Mouse (Mus musculus) stomach, embryonic 16.5 days (tissue): ENCODE results near the gene Sctr. TPM values are rescaled to one million over a fixed set of nuclear protein-coding genes. Genes with fewer than 3 reads are reported as not detected.
A peak's percentile ranks its signal among the peaks of the same experiment; 100 is the strongest.

Source experiments
- ATAC-seq: fragments of 200-750 bp; cut with Nextera tagmentation; 2 replicates; pipeline ENCODE4 v1.8.0; 2017; ENCODE audit warnings: moderate number of reproducible peaks, moderate TSS enrichment; ENCODE audit not compliant: insufficient read depth, low FRiP score
- H3K27ac ChIP-seq: fragments of 300-500 bp; sonication (generic); 2 replicates; pipeline ENCODE4 v1.5.1; 2014; ENCODE audit warnings: low read length
- H3K27me3 ChIP-seq: fragments of 300-500 bp; sonication (generic); 2 replicates; pipeline ENCODE4 v1.6.1; 2014; ENCODE audit warnings: low read length, control low read depth, mixed read lengths; ENCODE audit not compliant: control insufficient read depth, insufficient read depth
- H3K36me3 ChIP-seq: fragments of 300-500 bp; sonication (generic); 2 replicates; pipeline ENCODE4 v1.6.1; 2014; ENCODE audit warnings: low read length; ENCODE audit not compliant: control insufficient read depth, insufficient read depth
- H3K4me1 ChIP-seq: fragments of 300-500 bp; sonication (generic); 2 replicates; pipeline ENCODE4 v1.6.1; 2014; ENCODE audit warnings: low read length, control low read depth, mixed read lengths; ENCODE audit not compliant: control insufficient read depth, insufficient read depth
- H3K4me2 ChIP-seq: fragments of 300-500 bp; sonication (generic); 2 replicates; pipeline ENCODE4 v1.6.1; 2014; ENCODE audit warnings: low read depth, low read length, mixed read lengths
- H3K4me3 ChIP-seq: fragments of 300-500 bp; sonication (generic); replicated peaks from 2 replicates; pipeline ENCODE4 v1.5.1; 2014; ENCODE audit warnings: mild to moderate bottlenecking, low read length
- H3K9ac ChIP-seq: fragments of 300-500 bp; sonication (generic); 2 replicates; pipeline ENCODE4 v1.6.1; 2014; ENCODE audit warnings: low read length
- H3K9me3 ChIP-seq: fragments of 300-500 bp; sonication (generic); replicated peaks from 2 replicates; pipeline ENCODE4 v1.6.1; 2016; ENCODE audit warnings: low read length, control low read depth; ENCODE audit not compliant: control insufficient read depth
- WGBS: fragments of 180-500 bp; shearing (Covaris S2); extraction: QIAGEN DNeasy Blood & Tissue Kit; methylation state at CpG from one replicate; pipeline ENCODE4 v1.1.7; 2014; 5-methylcytosine and 5-hydroxymethylcytosine counted together
- polyA plus RNA-seq: library from polyadenylated mRNA; unstranded; fragments of >200 nt; fragmentation: Nextera tagmentation; extraction: Ambion mirVana; gene quantifications from 2 replicates; pipeline ENCODE4 v1.2.1, GENCODE M21; 2015

Gene Sctr
- polyA plus RNA-seq: 1.1 and 1.7 TPM in 2 replicates

DNA sequence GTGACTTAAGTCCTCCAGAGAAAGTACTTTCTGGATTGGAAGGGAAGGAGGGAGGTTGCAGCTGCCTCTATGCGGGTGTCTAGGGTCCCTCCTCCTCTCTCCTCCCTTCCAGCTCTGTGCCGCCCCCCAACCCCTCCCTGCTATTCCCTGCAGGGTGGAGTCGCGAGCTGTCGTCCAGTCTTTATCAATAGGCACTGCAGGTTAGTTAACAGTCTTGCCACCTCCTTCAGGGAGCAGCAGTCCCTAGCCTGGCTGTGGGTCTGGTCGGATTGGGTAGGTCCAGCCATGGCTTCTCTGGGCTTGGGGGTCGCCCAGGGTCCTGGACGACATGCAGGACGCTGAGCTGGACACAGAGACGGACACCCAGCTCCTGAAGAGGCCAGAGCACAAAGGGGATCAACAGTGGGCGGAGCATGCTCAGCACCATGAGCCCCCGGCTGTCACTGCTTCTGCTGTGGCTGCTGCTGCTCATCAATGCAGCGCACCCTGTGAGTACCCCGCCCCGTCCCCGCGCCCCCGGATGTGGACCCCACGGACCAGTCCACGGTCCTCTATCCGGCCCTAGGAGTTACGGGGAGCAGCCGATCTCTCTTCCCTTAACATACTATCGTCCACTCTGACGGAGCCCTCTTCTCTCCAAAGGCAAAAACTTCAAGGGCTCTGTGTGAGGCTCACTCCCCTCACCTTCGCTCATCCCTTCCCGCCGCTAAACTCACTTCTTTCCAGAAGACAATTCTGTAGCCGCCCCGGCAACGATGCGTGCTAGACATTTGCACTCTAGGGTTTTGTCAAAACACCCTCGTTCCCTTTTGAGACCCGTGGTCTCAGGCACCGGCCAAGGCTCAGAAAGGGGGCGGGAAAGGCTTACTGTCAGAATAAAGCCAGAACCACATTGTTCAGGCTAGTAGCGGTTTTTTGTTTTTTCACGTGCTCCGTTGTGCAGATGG lies at the start of gene Sctr:
Sctr (plus strand) TSS at position 51 of the 947 bp plus-strand sequence.
- Histone ChIP-seq H3K4me3 (peak within 1 kb of the TSS; percentile 39), H3K27ac (no peak within 1 kb of the TSS), H3K4me1 (0 out of 2 replicates have a peak, but pooled peaks cover 12% of the 10 kb centered on the region), H3K27me3 (0 out of 2 replicates have a peak, but pooled peaks cover 3% of the 10 kb centered on the region), H3K9me3 (no peaks in the 10 kb centered on the region), H3K4me2 (peak within 1 kb of the TSS; percentile 66), H3K9ac (peak within 1 kb of the TSS; percentile 46), H3K36me3 (no peaks in the 10 kb centered on the region)
- WGBS: 2% methylated on average over 39 of the region's 39 CpGs
- peak; percentile 64; the same call in 1 of the 2 replicates for ATAC-seq

DNA sequence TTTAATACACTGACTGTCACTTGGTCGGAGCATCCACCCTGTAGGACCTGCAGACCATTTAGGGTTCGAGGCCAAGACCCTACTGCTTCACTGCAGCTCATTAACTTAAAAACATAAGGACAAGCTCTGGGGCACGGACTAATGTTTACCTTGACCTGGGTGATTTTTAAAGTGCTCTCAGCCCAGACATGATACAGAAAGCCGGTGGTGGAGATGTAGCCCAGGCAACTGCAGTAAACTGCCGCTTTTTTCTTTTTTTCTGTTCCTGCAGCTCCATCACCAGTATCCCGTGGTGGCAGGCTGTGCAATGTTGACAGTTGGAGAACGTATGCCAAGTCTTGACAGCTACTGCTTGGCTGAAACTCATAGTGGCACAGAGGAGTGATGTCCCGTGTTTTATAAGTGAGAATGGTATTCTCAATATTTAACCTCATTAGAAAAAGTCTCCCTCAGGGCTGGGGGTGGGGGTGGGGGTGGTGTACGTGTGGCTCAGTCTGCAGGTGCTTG lies 48.9 kb upstream of the Sctr start:
- 33% methylated on average over 9 of the region's 9 CpGs for WGBS
- Histone ChIP-seq H3K27ac (no peak overlapping the region), H3K4me3 (no peak overlapping the region), H3K36me3 (no peaks in the 10 kb centered on the region), H3K4me2 (no peak overlapping the region), H3K27me3 (no peaks in the 10 kb centered on the region), H3K9me3 (no peaks in the 10 kb centered on the region), H3K9ac (no peak overlapping the region), H3K4me1 (peaks cover 3% of the 10 kb centered on the region; the same call in 1 of the 2 replicates)
- ATAC-seq: peak; percentile 25; the same call in 1 of the 2 replicates

- no peaks in the 10 kb centered on the region for H3K9me3 ChIP-seq
- H3K4me1 ChIP-seq: peaks cover 3% of the 10 kb centered on the region; the same call in 1 of the 2 replicates
- no peak overlapping the region for H3K4me3 ChIP-seq
- no peak overlapping the region for H3K4me2 ChIP-seq
- H3K27ac ChIP-seq: no peak overlapping the region
- H3K36me3 ChIP-seq: no peaks in the 10 kb centered on the region
- H3K27me3 ChIP-seq: no peaks in the 10 kb centered on the region
- no peak overlapping the region for H3K9ac ChIP-seq
- ATAC-seq: no peak
- WGBS: 87% methylated on average over 4 of the region's 4 CpGs
These were observed 47.2 kb upstream of the Sctr start for GRCm38 (mm10) chr1:119959464-119959863.

DNA sequence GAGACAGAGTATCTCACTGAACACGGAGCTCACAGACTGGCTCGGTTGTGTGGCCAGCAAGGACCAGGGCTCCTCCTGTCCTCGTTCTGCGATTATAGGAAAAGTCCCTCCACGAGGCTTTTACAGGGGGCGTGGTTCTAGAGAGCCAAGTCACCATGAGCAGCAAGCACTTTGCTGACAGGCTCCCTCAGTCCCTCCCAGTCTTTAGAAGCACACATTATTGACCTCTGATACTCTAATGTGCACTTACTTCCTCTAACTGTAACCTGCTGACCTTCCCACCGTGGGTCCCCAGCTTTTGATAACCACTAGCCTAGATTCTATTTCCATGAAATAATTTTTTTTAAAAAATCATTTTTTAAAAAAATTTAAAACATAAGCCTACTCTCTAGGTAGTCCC lies 46.8 kb upstream of the Sctr start:
- no peak for ATAC-seq
- Histone ChIP-seq H3K27ac (no peak overlapping the region), H3K4me2 (no peak overlapping the region), H3K4me3 (no peak overlapping the region), H3K9ac (no peak overlapping the region), H3K27me3 (no peaks in the 10 kb centered on the region), H3K9me3 (no peaks in the 10 kb centered on the region), H3K4me1 (peaks cover 3% of the 10 kb centered on the region; the same call in 1 of the 2 replicates), H3K36me3 (no peaks in the 10 kb centered on the region)
- WGBS: 45% methylated on average over 7 of the region's 7 CpGs

DNA sequence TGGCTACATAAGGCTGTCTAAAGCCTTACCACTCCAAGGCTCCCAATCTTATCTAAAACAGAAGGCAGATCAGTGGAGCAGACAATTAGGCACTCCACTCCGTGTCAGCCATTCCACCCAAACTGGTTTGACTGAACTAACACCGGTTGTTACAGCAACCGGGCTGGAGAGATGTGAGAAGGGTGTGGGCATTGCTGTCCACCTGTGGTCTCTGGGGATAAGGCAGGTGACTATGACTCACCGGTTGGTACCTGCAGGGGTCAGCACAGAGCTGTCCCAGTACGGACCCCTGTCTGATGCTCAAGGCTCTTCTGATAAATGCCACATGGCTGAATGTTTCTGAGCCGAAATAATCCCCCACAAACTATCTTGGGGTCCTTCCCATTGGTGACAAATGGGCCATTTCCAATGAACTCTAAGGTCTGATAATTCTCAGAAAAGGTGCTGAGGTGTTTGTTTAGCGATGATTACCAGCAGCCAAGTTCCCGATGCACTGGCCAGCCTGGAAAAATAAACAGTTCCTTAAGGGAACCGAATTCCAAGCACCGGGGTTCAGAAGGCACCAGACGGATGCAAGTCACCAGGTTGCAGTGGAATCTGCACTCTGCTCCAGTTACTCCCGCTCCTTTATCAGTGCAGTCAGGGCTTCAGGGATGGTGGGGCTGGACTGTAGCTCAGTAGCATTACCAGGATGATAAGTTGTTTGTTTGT lies 40.7 kb upstream of the Sctr start:
- Histone ChIP-seq H3K4me1 (no peaks in the 10 kb centered on the region), H3K27me3 (no peaks in the 10 kb centered on the region), H3K4me2 (no peak overlapping the region), H3K9ac (no peak overlapping the region), H3K36me3 (no peaks in the 10 kb centered on the region), H3K27ac (no peak overlapping the region), H3K9me3 (no peaks in the 10 kb centered on the region), H3K4me3 (no peak overlapping the region)
- WGBS: 26% methylated on average over 12 of the region's 12 CpGs
- peak; percentile 70; the same call in 1 of the 2 replicates for ATAC-seq

DNA sequence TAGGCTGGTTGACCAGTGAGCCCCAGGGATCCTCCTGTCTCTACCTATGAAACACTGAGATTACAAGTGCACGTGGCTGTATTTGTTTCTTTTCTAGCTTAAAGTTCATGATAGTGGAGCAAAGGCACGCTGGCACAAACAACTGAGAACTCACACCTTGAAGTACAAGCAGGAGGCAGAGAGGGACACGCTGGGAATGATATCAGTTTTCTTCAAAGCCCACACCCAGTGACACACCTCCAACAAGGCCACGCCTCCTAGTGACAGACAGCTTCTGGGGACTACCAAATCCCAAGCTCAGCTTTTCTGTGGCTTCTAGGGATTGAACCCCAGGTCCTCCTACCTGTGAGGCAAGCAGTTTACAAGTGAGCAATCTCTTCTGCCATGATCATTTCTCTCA lies 33.6 kb upstream of the Sctr start:
- Histone ChIP-seq H3K4me3 (no peak overlapping the region), H3K4me2 (no peak overlapping the region), H3K4me1 (no peaks in the 10 kb centered on the region), H3K9me3 (no peaks in the 10 kb centered on the region), H3K27ac (no peak overlapping the region), H3K27me3 (no peaks in the 10 kb centered on the region), H3K36me3 (no peaks in the 10 kb centered on the region), H3K9ac (no peak overlapping the region)
- no peak for ATAC-seq
- 25% methylated on average over 4 of the region's 4 CpGs for WGBS

GRCm38 (mm10) chr1:119975141-119975540 lies 31.6 kb upstream of the Sctr start:
- WGBS: 42% methylated on average over 4 of the region's 4 CpGs

GRCm38 (mm10) chr1:119986555-119986954 lies 20.1 kb upstream of the Sctr start:
- ATAC-seq: no peak
- Histone ChIP-seq H3K4me1 (no peaks in the 10 kb centered on the region), H3K4me3 (no peak overlapping the region), H3K4me2 (no peak overlapping the region), H3K27me3 (no peaks in the 10 kb centered on the region), H3K9ac (no peak overlapping the region), H3K9me3 (no peaks in the 10 kb centered on the region), H3K27ac (no peak overlapping the region), H3K36me3 (no peaks in the 10 kb centered on the region)
- 89% methylated on average over 5 of the region's 5 CpGs for WGBS

More at GRCm38 (mm10) chr1:119975141-119975540, 31.6 kb upstream of the Sctr start:
- H3K27ac ChIP-seq: no peak overlapping the region
- H3K4me3 ChIP-seq: no peak overlapping the region
- H3K4me2 ChIP-seq: no peak overlapping the region
- H3K4me1 ChIP-seq: no peaks in the 10 kb centered on the region
- H3K9ac ChIP-seq: no peak overlapping the region
- H3K27me3 ChIP-seq: no peaks in the 10 kb centered on the region
- no peaks in the 10 kb centered on the region for H3K9me3 ChIP-seq
- no peak for ATAC-seq
- H3K36me3 ChIP-seq: no peaks in the 10 kb centered on the region
